Mouse (Mus musculus): ENCODE measurements around the gene Men1.
A peak's percentile ranks its signal among the peaks of the same experiment; 100 is the strongest.

Men1 gene

GRCm38 (mm10) chr19:6370175-6370574 lies 35.4 kb downstream of the Men1 start:
- no peak for DNase-seq (ENCODE audit: low spot score)

DNA sequence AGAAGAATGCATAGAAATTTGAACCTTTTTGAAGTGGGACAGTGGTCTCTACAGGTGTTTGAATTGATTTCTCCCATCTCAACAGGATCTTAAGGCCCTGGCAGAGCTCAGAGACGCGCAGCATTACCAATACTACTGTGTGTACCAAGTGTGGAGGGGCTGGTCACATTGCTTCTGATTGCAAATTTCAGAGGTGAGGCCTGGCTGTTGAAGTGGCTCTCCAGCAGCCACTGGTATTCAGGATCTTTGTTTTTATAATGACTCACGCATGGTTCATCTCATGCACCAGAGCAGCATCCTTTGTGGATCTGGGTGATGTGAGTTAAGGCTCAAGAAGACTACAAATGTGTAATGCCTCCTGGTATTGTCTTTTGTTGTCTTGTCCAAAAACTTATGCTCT lies 37.7 kb downstream of the Men1 start:
- no peak for DNase-seq (ENCODE audit: low spot score)

GRCm38 (mm10) chr19:6373539-6374400 lies 39.0 kb downstream of the Men1 start:
- DNase-seq (ENCODE audit: low spot score), result peak; percentile 66

- no peak for DNase-seq (ENCODE audit: low spot score)
Measured at GRCm38 (mm10) chr19:6374571-6374970, 39.8 kb downstream of the Men1 start.

GRCm38 (mm10) chr19:6375423-6376254 lies 40.9 kb downstream of the Men1 start:
- DNase-seq (ENCODE audit: low spot score), result no peak

GRCm38 (mm10) chr19:6376255-6376564 lies 41.4 kb downstream of the Men1 start:
- no peak for DNase-seq (ENCODE audit: low spot score)

- DNase-seq (ENCODE audit: low spot score), result no peak
Measured at GRCm38 (mm10) chr19:6376643-6377042, 41.9 kb downstream of the Men1 start.

- DNase-seq (ENCODE audit: low spot score), result no peak
Measured at GRCm38 (mm10) chr19:6377327-6378040, 42.7 kb downstream of the Men1 start.

DNA sequence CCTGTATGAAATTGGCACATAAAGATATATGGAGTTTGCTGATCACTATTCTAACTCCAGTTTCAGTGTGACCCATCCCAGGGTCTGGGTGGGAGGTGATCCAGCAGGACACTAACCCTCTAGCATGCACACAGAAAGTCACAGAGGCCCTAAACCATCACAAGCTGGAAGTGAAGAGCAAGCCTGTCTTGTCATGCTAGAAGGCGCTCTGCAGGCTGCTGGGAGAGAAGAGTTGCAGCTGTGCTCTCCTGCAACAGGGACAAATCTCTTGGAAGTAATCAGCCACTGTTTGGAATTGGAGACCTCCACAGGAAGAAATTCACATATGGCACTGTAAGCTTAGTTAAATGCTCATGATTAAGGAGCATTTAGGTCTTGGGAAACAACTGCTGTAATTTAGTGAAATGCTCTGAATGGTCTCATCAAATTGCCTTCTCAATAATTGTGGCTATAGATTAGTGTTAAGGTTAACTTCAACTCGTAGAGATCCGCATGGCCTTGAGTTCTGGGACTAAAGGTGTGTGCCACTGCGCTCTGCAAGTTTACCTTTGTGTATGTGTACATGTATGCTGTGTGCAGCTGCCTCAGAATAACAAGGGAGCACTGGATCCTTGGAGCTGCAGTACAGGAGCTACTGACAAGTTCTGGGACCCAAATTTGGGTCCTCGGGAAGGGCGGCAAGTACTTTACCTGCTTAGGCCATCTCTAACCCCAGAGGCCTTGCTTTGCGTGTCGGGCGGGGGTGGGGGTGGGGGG lies 45.8 kb downstream of the Men1 start:
- DNase-seq (ENCODE audit: low spot score), result no peak

DNA sequence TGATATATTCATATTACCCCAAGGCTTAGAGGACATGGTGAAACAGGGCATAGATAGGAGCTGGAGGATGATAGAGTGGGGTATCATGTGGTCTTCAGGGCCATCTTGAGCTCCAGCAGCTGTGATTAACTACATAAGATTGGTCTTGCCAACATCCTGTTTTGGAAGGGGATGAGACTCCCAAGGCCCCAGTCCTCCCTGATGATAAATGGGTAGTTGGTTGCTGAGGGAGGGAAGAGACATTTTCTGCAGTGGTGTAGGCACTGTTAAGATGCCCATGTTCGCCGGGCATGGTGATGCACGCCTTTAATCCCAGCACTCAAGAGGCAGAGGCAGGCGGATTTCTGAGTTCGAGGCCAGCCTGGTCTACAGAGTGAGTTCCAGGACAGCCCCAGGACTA lies 46.5 kb downstream of the Men1 start:
- no peak for DNase-seq (ENCODE audit: low spot score)

DNA sequence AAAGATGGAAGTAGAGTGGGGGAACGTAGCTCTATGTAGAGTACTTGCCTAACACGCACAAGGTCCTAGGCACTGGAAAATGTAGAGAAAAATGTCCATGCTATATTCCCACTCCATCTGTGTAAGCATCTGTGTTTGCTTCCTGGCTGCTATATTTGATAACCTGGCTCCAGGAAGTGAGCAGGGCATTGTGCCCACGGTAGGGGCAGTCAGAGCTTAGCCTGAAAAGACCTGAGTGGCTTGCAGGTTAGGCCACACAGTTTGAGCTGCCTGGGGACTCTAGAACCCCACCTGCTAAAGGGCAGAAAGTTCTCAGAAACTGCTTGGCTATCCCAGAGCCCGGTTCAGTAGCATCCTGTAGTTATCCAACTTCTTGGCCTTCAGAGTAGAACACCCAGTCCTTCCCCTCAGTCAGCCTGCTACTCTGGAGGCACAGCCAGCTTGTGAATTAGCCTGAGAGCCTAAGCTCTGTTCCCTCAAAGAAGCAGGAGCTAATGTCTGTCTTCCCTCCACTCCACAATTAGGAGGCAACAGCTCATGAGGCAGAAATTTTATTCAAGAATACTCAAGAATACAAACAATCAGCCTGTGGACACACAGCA lies 47.6 kb downstream of the Men1 start:
- no peak for DNase-seq (ENCODE audit: low spot score)

GRCm38 (mm10) chr19:6383470-6383869 lies 48.7 kb downstream of the Men1 start:
- no peak for DNase-seq (ENCODE audit: low spot score)

DNA sequence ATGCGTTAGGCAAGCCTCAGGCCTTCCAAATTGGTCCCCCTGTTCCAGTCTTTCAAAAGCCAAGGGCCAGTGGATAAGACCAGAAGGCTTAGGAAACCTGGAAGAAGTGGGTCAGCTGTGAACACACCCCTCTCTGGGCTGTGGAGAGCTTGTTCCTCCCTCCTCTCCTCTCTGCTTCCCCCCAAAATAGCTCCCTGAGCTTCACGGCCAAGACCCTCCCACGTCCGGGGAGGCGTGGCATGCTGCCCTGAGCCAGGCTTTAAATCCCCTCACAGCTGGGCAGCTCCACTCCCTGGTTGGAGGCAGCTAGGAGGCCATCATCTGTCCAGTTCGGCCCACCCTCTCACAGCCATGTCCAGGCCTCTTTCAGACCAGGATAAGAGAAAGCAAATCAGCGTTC lies 49.3 kb downstream of the Men1 start, which contains the start of gene Pygm:
Gene Pygm (plus strand): TSS at position 272 of the 400 bp plus-strand sequence.
- no peak for DNase-seq (ENCODE audit: low spot score)

DNA sequence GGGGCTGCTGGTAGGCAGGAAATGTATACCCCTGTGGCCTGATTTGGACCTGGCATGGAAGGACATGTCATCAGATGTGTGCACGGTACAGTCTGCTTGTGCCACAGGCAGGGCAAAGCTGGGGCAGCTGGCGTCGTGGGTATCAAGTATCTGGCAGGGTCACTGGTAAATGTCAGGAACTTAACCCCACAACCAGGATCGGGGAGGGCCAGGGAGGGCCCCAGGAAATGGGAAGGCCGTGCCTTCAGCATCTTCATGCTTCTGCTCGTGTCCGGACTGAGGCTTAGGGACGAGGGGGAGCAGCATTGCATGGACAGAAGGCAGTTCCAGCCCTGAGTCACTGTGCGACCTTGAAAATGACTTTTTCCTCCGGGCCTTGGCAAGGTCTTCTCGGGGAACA lies 50.2 kb downstream of the Men1 start:
- DNase-seq (ENCODE audit: low spot score), result no peak

- no peak for DNase-seq (ENCODE audit: low spot score)
Measured at GRCm38 (mm10) chr19:6385419-6385818, 50.6 kb downstream of the Men1 start.

DNA sequence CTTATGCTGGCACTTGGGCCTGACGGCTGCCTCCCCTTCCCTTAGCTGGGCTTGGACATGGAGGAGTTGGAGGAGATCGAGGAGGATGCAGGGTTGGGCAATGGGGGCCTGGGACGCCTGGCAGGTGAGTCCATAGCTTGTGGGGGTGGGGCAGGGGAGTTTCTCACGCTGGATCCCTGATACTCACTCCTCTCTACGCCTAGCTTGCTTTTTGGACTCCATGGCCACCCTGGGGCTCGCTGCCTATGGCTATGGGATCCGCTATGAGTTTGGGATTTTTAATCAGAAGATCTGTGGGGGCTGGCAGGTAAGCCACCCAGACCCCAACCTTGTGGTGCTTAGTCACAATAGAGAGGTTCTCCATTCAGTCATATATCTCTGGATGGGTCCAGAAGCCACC lies 51.0 kb downstream of the Men1 start:
- DNase-seq (ENCODE audit: low spot score), result no peak

DNA sequence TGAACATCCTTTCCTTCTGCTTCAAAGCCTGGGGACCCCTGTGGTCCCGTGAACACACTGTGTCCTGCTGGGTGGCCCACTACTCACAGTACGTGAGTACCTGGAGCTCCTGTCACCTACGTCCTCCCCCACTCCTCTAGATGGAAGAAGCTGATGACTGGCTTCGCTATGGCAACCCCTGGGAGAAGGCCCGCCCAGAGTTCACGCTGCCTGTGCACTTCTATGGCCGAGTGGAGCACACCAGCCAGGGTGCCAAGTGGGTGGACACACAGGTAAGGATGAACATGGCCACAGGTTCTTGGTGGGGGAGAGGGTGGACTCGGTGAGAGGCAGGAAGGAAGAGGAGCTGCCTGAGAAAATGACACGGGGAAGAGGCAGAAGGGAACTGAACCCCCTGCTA lies 51.5 kb downstream of the Men1 start:
- DNase-seq (ENCODE audit: low spot score), result no peak

GRCm38 (mm10) chr19:6388006-6388405 lies 53.2 kb downstream of the Men1 start:
- no peak for DNase-seq (ENCODE audit: low spot score)

GRCm38 (mm10) chr19:6389803-6390202 lies 55.0 kb downstream of the Men1 start:
- DNase-seq (ENCODE audit: low spot score), result no peak

- no peak for DNase-seq (ENCODE audit: low spot score)
Measured at GRCm38 (mm10) chr19:6390251-6390650, 55.5 kb downstream of the Men1 start.
